Mouse (Mus musculus) splenic B cell, adult 2 months (primary cell): ENCODE data around the gene Btg2.

Source experiments
- DNase-seq: peaks from one replicate; pipeline ENCODE4 v3.0.0-alpha.2; 2011; ENCODE audit warnings: low read depth, low spot score
- H3K27me3 ChIP-seq: 2 replicates; pipeline ENCODE4 v1.6.1; 2012; ENCODE audit warnings: mild to moderate bottlenecking, low read length, moderate library complexity, mixed read lengths; ENCODE audit not compliant: control insufficient read depth, poor library complexity, insufficient read depth, severe bottlenecking
- H3K36me3 ChIP-seq: 2 replicates; pipeline ENCODE4 v1.6.1; 2012; ENCODE audit warnings: mild to moderate bottlenecking, low read length, moderate library complexity, mixed read lengths; ENCODE audit not compliant: control insufficient read depth, poor library complexity, insufficient read depth, severe bottlenecking

Gene Btg2

DNA sequence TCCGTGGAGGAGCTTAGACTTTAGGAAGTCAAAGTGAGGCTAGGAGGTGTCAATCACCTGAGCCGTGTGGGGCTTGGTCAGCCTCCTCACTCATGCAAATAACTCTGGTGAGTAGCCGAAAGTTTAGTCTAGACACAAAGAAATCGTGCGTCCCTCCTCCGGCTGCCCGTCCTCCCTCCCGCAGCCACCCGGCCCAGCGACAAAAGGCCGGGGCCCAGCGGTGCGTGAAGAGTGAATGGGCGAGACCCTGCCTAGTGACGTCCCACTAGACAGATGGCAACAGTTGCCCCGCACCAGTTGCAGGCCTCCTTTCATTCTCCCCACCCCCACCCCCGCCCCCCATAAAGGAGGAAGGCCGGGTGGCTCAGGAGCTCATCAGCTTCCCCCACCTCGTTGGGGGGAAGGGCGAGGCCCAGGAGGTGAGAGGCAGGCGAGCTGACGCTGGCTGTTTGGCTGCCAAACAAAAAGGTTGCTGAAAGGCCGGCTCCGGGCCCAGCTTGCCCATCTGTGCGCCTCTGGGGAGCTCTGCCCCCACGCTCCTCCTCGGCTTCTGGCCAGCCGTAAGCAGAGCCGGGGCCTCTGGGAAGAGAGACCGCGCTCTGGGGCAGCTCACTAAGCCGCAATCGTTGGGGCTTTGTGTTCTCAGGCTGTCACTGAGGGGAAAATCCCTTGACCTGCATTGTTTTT lies 15.7 kb downstream of the Btg2 start:
- H3K36me3 ChIP-seq: no peaks in the 10 kb centered on the region
- no peaks in the 10 kb centered on the region for H3K27me3 ChIP-seq
- peak; percentile 93 for DNase-seq

DNA sequence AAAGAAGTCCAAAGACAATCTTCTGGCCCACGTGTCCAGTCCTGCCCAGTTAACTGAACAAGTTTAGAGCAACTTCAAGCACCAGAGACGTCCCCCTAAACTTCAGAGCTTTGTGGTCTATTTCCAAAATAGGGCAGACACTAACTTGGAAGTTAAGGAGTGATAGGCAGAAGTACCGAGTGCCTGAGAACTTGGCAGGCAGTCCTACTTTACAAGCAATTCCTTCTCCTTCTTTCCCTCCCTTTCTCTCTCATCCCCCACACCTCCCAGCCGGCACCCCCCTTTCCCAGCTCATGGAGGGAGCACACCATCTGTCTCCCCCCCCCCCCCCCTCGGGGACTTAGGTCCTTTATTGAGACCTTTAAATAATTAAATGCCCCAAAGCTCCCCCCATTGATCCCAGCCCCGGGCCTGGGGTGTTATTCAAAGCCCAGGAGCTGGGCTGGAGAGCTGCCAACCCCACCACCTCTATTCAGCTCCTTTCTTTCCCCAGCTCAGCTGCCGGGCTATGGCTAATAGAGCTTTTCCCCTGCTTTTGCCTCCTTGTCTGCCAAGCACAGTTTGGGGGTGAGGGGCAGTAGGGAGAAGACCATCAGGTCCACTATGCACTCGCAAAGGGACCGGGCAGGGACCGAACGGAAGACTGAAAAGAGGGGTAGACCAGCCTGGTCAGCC lies 16.4 kb downstream of the Btg2 start:
- DNase-seq: no peak

DNA sequence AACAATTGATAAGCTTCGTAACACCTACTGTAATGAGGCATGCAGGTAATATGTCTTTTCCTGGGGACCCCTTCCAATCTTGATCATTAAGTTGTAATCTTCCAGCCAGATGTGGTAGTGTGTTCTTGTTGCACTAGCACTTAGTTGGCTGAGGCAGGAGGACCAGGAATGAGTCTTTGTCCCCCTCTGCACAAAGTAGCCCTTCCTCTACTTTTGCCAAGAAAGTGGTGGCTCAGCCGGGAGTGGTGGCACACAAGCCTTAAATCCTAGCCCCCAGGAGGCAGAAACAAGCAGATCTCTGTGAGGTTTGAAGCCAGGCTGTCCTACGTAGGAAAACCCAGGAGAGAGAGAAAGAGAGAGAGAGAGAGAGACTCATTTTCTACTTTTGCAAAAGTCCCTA lies 17.0 kb downstream of the Btg2 start:
- Histone ChIP-seq H3K27me3 (no peaks in the 10 kb centered on the region), H3K36me3 (no peaks in the 10 kb centered on the region)
- no peak for DNase-seq

More for the DNA sequence above, 16.4 kb downstream of the Btg2 start:
- H3K36me3 ChIP-seq: no peaks in the 10 kb centered on the region
- H3K27me3 ChIP-seq: no peaks in the 10 kb centered on the region

DNA sequence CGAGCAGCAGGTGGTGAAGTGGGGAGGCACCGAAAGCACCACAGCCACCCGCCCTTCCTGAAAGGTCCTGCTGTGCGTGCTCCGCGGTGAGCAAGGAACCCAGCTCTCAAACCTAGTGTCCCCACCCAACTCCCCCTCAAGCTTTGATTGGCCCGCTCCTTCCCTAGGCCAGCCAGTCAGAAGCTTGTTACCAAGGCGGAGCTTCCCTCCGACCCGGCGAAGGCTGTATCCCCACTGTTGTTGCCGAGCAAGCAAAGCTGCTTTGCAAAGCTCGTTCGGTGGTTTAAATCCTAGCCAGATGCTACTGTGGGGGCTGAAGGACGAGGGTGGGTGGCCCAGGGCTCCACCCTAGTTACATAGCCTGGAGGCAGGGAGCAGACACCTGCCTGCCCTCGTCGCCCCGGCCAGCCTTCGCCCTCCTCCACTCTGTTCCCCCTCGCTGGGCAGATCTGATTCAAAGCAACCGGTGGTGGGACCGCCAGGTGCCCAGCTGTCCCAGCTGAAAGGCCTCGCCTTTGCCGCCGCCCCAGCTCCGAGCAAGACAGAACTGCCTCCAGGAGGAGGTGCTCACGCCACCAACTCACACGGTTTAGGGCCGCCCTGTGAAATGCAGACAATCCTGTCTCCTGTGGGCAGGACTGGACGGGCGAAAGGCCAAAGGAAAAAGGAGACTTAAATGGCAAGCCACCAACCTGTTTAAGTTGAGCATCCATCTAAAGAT lies 17.9 kb downstream of the Btg2 start:
- Histone ChIP-seq H3K27me3 (no peaks in the 10 kb centered on the region), H3K36me3 (no peaks in the 10 kb centered on the region)
- peak; percentile 93 for DNase-seq

DNA sequence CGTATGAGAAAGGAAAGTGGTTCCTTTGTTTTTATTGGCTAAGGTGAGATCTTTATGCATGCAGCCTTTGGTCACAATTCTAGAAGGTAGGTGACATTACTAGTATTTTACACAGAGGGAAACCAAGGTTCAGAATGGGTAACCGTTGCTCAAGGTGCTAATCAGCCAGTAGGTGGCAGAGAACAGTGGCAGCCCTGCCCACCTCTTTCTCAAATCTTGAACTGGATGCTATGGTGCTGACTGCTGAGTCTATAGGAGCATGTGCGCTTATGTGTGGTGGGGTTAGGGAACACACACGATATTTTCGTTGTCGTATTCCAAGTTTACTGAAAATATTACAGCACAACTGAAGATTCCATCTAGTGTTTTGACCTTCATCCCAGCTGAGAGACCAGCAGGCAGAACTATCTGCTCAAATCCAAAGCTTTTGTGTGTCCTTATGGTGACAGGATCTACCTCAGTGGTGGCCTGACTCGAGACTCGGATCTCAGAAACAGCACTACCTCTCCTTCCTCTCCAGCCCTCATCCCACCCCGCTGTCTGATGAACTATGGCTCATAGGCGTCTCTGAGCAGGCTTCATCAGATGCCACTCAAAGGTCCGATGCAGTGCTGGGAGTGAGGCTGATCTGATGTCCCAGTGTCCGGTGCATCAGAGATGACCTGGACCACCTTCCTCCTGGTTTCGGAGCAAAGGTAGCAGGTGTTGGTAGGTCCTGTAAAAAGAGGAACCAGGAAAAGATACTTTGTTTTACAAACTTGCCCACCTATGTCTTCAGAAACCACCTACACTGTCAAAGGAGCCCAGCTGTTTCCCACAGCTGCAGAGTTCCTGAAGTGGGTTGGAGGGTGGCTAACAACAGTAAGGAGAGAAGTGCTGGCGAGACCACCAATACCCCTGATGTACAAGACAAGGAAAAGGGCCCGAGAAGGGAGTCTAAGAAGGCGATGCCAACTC lies 18.9 kb downstream of the Btg2 start:
- Histone ChIP-seq H3K36me3 (no peaks in the 10 kb centered on the region), H3K27me3 (no peaks in the 10 kb centered on the region)
- peak; percentile 81 for DNase-seq

DNA sequence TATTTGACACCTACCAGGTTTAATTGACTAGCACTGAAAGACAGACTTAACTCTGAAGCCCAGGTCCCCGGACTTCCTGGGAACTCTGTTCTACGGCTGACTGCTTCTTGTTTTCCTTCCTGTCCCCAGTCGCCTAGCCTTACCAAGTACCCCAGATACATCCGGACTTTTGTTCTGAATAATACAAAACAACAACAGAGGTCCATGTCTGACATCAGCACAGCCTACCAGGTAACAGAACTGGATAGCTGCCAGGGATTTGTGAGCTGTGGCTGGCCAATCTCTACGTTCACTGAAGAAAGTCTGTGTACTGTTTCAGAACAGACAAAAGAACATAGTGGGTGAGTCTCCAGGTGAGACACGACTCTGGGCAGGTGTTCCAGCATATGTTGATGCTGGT lies 20.1 kb downstream of the Btg2 start:
- no peak for DNase-seq
- no peaks in the 10 kb centered on the region for H3K27me3 ChIP-seq
- no peaks in the 10 kb centered on the region for H3K36me3 ChIP-seq

DNA sequence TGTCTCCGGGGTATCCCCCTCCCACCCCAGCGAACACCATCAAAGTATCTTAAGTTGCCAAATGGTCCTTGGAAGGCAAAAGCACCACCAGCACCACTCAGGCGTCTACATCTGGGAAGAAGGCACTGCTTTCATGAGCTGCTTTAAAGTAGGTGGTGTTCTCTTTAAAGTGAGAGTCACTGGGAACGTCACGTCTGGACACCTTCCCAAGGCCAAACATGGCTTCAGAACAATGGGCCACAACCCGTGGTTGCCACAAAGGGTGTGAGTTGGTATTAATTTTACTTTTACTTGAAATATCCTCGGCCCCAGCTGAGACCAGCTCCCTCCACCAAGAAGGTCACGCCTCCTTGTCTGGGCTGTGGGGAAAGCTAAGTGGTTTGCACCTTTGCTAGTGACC lies 21.2 kb downstream of the Btg2 start:
- no peak for DNase-seq
- no peaks in the 10 kb centered on the region for H3K27me3 ChIP-seq
- no peaks in the 10 kb centered on the region for H3K36me3 ChIP-seq

DNA sequence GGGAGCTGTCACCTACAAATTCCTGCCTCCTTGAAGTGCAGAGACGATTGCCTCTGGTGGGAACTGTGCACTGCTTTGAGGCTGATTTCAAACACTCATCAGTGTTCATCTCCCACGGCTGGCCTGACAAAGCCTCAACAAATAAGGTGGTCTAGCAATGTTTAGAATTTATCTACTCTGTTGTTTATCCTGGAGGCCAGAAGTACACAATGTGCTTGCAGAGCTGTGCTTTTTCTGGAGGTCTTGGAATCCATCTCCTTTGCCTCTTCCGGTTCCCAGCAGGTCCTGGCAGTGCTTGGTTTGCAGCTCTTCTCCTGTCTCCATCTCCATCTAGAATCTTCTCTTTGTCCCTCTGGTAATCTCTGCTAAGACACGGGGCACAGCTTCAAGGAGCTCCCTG lies 22.6 kb downstream of the Btg2 start:
- no peaks in the 10 kb centered on the region for H3K27me3 ChIP-seq
- H3K36me3 ChIP-seq: no peaks in the 10 kb centered on the region
- DNase-seq: no peak

DNA sequence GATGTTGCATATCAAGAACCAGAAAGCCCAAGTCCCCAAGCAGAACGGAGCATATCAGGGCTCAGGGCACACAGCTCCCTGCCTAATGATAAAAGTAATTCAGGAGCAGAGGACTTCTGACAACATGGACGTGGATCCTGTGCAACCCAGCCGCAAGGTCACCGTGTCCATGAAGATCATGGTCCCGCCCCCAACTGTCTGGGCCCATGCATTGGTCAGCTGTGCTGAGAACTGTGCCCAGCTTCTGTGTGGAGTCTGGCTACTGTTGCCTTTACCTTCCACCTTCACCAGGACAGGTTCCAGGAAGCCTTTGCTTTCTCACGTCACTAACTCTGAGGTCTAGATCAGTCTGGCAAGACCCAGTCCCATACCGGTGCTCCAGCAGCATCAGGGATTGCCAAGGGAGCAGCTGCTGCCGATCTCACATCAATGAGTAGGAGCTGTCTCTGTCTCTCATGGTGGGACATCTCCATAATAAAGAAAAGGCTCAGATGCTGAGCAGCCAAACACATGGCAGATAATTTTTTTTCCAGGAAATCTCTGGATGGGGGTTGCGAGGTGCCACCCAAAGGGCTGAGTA lies 23.2 kb downstream of the Btg2 start:
- no peak for DNase-seq
- Histone ChIP-seq H3K27me3 (no peaks in the 10 kb centered on the region), H3K36me3 (no peaks in the 10 kb centered on the region)

DNA sequence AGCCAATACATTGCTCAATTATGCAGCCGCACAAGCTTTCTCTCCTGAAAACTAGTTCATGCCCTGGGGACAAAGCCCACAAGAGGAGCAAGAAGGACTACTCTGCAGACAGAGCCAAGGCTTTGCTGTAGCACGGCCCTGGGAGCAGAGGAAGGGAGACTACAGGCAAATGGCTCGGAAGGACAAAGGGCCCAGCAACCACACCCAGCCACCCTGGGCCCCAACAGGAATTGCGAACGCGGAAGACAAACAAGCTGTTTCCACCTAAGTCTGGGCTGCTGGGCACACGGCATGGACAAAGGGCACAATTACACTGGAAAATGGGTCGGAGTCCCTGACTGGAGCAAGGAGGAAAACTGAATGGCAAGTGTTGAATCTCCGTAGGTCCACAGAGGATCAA lies 23.9 kb downstream of the Btg2 start:
- Histone ChIP-seq H3K36me3 (no peaks in the 10 kb centered on the region), H3K27me3 (no peaks in the 10 kb centered on the region)
- no peak for DNase-seq

DNA sequence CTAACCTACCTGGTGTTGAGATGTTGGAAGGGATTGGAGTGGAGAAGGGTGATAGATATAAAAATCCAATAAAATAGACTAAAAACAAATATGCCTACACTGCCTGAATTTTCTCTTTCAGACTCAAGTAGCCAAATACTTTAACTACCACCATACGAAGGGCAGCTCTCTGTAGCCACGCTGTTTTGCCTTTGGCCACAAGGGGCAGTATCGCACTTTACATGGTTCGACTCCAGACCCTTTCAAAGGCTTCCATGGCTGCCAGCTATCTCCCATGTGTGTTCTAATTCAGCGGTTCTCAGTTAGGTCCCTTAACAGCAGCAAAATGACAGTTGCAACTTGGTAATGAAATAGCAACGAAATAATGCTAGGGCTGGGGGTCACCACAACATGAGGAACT lies 25.7 kb downstream of the Btg2 start:
- DNase-seq: peak; percentile 91

DNA sequence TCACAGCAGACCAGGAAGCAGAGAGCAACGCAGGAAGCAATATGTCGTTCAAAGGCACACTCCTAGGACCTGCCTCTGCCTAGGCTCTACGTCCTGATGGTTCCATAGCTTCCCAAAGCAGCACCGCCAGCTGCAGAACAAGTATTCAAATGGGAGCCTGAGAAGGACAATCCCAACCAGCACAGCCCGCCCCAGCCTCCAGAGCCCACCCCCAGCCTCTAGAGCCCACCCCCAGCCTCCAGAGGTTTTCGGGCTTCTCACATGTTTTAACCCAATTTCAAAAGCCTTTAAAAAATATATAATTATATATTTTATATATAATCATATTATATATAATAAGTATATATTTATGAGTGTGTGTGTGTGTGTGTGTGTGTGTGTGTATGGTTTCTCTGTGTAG lies 29.4 kb downstream of the Btg2 start:
- H3K36me3 ChIP-seq: no peaks in the 10 kb centered on the region
- no peak for DNase-seq
- H3K27me3 ChIP-seq: peaks cover 4% of the 10 kb centered on the region; the same call in 1 of the 2 replicates

More for the DNA sequence above, 25.7 kb downstream of the Btg2 start:
- H3K27me3 ChIP-seq: no peaks in the 10 kb centered on the region
- H3K36me3 ChIP-seq: no peaks in the 10 kb centered on the region

DNA sequence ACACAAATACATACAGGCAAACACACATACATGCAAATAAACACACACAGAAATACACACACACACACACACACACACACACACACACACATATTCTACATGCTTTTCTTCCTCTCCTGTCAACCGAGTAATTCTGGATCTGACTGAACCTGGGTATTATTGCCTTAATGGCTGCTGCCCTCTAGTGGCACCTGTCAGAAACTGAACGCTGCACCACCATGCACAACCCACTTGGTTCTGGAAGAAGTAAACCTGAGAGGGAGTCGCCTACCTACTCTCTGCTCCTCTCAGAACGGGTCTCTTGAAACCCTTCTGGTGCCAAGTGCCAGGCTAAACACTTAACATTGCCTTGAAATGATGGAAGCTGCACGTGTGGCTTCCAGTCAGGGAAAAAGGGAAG lies 30.2 kb downstream of the Btg2 start:
- peak; percentile 85 for DNase-seq
- no peaks in the 10 kb centered on the region for H3K36me3 ChIP-seq
- H3K27me3 ChIP-seq: peaks cover 4% of the 10 kb centered on the region; the same call in 1 of the 2 replicates

DNA sequence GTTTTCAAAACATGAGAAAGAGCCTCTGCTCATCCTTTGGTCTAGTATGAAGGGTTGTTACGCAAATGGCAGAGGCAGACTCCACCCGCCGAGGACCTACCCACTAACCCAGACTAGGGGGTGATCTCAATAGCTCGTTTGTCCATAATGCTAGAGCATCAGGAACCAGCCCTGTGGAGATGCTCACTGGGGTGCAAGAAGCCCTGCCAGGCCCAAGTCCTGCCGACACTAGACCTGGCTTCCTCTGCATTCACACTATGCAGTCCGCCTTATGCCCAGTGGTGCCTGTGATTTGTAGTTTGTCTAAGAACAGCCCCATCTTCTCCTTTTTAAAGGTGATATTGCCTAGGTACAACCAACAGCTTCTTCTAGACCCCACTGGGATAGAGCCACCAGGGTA lies 31.5 kb downstream of the Btg2 start:
- no peaks in the 10 kb centered on the region for H3K36me3 ChIP-seq
- H3K27me3 ChIP-seq: peaks cover 4% of the 10 kb centered on the region; the same call in 1 of the 2 replicates
- DNase-seq: no peak
